Mouse (Mus musculus): ENCODE results near the gene Havcr2. TPM values are rescaled to one million over a fixed set of nuclear protein-coding genes. Genes with fewer than 3 reads are reported as not detected.
"Not testable (repeated sequence)": the region's sequence is repeated elsewhere in the genome, so short reads cannot be mapped to it uniquely, and the experiment has no call there.

Gene Havcr2
- total RNA-seq (2014; rRNA removed) (0.23 and 1.1 TPM in 2 replicates), polyA plus RNA-seq (2015; fragmentation: Nextera tagmentation; extraction: Ambion mirVana) (0.13 and 0.22 TPM in 2 replicates)

- DNase-seq (no peak), ATAC-seq (no peak)
- Histone ChIP-seq H3K36me3 (ENCODE audit: insufficient read depth) (no peaks in the 10 kb centered on the region), H3K9me3 (ENCODE audit: low read length) (no peaks in the 10 kb centered on the region), H3K4me1 (ENCODE audit: insufficient read depth) (no peaks in the 10 kb centered on the region), H3K27ac (ENCODE audit: low read depth, low read length) (no peak within 1 kb of the TSS), H3K4me3 (ENCODE audit: low read depth, low read length) (no peak within 1 kb of the TSS), H3K4me2 (ENCODE audit: low read depth) (no peak within 1 kb of the TSS), H3K27me3 (ENCODE audit: insufficient read depth, low read length) (no peaks in the 10 kb centered on the region), H3K9ac (no peak within 1 kb of the TSS)
- 77% methylated on average over 6 of the region's 6 CpGs for WGBS
- TF ChIP-seq CTCF (IDR thresholded peaks at IDR 0.05; ENCODE audit: low read depth), result no peak
Measured at GRCm38 (mm10) chr11:46454453-46455045, at the start of gene Havcr2. Gene Havcr2 (plus strand): TSS chr11:46454935.

GRCm38 (mm10) chr11:46404986-46405385 lies 49.7 kb upstream of the Havcr2 start:
- 89% methylated on average over 16 of the region's 16 CpGs for WGBS
- TF ChIP-seq CTCF (IDR thresholded peaks at IDR 0.05; ENCODE audit: low read depth), result no peak
- no peak for ATAC-seq

GRCm38 (mm10) chr11:46406721-46407120 lies 48.0 kb upstream of the Havcr2 start:
- 33% methylated on average over 10 of the region's 10 CpGs for WGBS
- Histone ChIP-seq H3K4me3 (ENCODE audit: low read depth, low read length) (no peak overlapping the region), H3K4me1 (ENCODE audit: insufficient read depth) (no peaks in the 10 kb centered on the region)

More at GRCm38 (mm10) chr11:46404986-46405385, 49.7 kb upstream of the Havcr2 start:
- Histone ChIP-seq H3K9me3 (ENCODE audit: low read length) (no peaks in the 10 kb centered on the region), H3K9ac (no peak overlapping the region), H3K4me1 (ENCODE audit: insufficient read depth) (no peaks in the 10 kb centered on the region), H3K4me2 (ENCODE audit: low read depth) (no peak overlapping the region), H3K4me3 (ENCODE audit: low read depth, low read length) (no peak overlapping the region), H3K27ac (ENCODE audit: low read depth, low read length) (no peak overlapping the region), H3K36me3 (ENCODE audit: insufficient read depth) (no peaks in the 10 kb centered on the region), H3K27me3 (ENCODE audit: insufficient read depth, low read length) (no peaks in the 10 kb centered on the region)
- DNase-seq, result no peak

GRCm38 (mm10) chr11:46410018-46410563 lies 44.6 kb upstream of the Havcr2 start:
- WGBS, result 56% methylated on average over 2 of the region's 2 CpGs
- TF ChIP-seq CTCF (IDR thresholded peaks at IDR 0.05; ENCODE audit: low read depth), result no peak

More at GRCm38 (mm10) chr11:46406721-46407120, 48.0 kb upstream of the Havcr2 start:
- DNase-seq (no peak), ATAC-seq (no peak)
- Histone ChIP-seq H3K27ac (ENCODE audit: low read depth, low read length) (no peak overlapping the region), H3K27me3 (ENCODE audit: insufficient read depth, low read length) (no peaks in the 10 kb centered on the region), H3K9ac (no peak overlapping the region), H3K9me3 (ENCODE audit: low read length) (no peaks in the 10 kb centered on the region), H3K4me2 (ENCODE audit: low read depth) (no peak overlapping the region), H3K36me3 (ENCODE audit: insufficient read depth) (no peaks in the 10 kb centered on the region)
- no peak for TF ChIP-seq CTCF (IDR thresholded peaks at IDR 0.05; ENCODE audit: low read depth)

GRCm38 (mm10) chr11:46418438-46418837 lies 36.3 kb upstream of the Havcr2 start:
- no peaks in the 10 kb centered on the region for H3K4me1 ChIP-seq (ENCODE audit: insufficient read depth)
- no peak overlapping the region for H3K9ac ChIP-seq
- no peak for TF ChIP-seq CTCF (IDR thresholded peaks at IDR 0.05; ENCODE audit: low read depth)
- H3K27me3 ChIP-seq (ENCODE audit: insufficient read depth, low read length), result no peaks in the 10 kb centered on the region
- H3K9me3 ChIP-seq (ENCODE audit: low read length), result no peaks in the 10 kb centered on the region
- DNase-seq (no peak), ATAC-seq (no peak)
- 79% methylated on average over 1 of the region's 1 CpGs for WGBS
- H3K27ac ChIP-seq (ENCODE audit: low read depth, low read length), result no peak overlapping the region
- no peak overlapping the region for H3K4me2 ChIP-seq (ENCODE audit: low read depth)
- no peaks in the 10 kb centered on the region for H3K36me3 ChIP-seq (ENCODE audit: insufficient read depth)
- no peak overlapping the region for H3K4me3 ChIP-seq (ENCODE audit: low read depth, low read length)

More at GRCm38 (mm10) chr11:46410018-46410563, 44.6 kb upstream of the Havcr2 start:
- Histone ChIP-seq H3K27me3 (ENCODE audit: insufficient read depth, low read length) (no peaks in the 10 kb centered on the region), H3K9ac (no peak overlapping the region), H3K9me3 (ENCODE audit: low read length) (no peaks in the 10 kb centered on the region), H3K4me3 (ENCODE audit: low read depth, low read length) (no peak overlapping the region), H3K4me2 (ENCODE audit: low read depth) (no peak overlapping the region), H3K36me3 (ENCODE audit: insufficient read depth) (no peaks in the 10 kb centered on the region), H3K4me1 (ENCODE audit: insufficient read depth) (no peaks in the 10 kb centered on the region), H3K27ac (ENCODE audit: low read depth, low read length) (no peak overlapping the region)
- DNase-seq (no peak), ATAC-seq (no peak)

- no peak for ATAC-seq
Measured at GRCm38 (mm10) chr11:46418860-46419259, 35.9 kb upstream of the Havcr2 start.

GRCm38 (mm10) chr11:46421086-46421888 lies 33.4 kb upstream of the Havcr2 start:
- Histone ChIP-seq H3K9me3 (ENCODE audit: low read length) (no peaks in the 10 kb centered on the region), H3K4me1 (ENCODE audit: insufficient read depth) (no peaks in the 10 kb centered on the region), H3K27me3 (ENCODE audit: insufficient read depth, low read length) (no peaks in the 10 kb centered on the region), H3K9ac (no peak overlapping the region), H3K4me3 (ENCODE audit: low read depth, low read length) (no peak overlapping the region), H3K27ac (ENCODE audit: low read depth, low read length) (no peak overlapping the region), H3K4me2 (ENCODE audit: low read depth) (no peak overlapping the region), H3K36me3 (ENCODE audit: insufficient read depth) (no peaks in the 10 kb centered on the region)
- DNase-seq, result no peak
- TF ChIP-seq CTCF (IDR thresholded peaks at IDR 0.05; ENCODE audit: low read depth), result no peak
- 86% methylated on average over 8 of the region's 8 CpGs for WGBS
- ATAC-seq, result no peak

More at GRCm38 (mm10) chr11:46418860-46419259, 35.9 kb upstream of the Havcr2 start:
- TF ChIP-seq CTCF (IDR thresholded peaks at IDR 0.05; ENCODE audit: low read depth), result no peak
- H3K9ac ChIP-seq, result no peak overlapping the region
- no peaks in the 10 kb centered on the region for H3K9me3 ChIP-seq (ENCODE audit: low read length)
- no peak overlapping the region for H3K4me3 ChIP-seq (ENCODE audit: low read depth, low read length)
- no peaks in the 10 kb centered on the region for H3K27me3 ChIP-seq (ENCODE audit: insufficient read depth, low read length)
- WGBS, result 95% methylated on average over 5 of the region's 5 CpGs
- no peak overlapping the region for H3K27ac ChIP-seq (ENCODE audit: low read depth, low read length)
- no peak for DNase-seq
- H3K4me1 ChIP-seq (ENCODE audit: insufficient read depth), result no peaks in the 10 kb centered on the region
- no peak overlapping the region for H3K4me2 ChIP-seq (ENCODE audit: low read depth)
- H3K36me3 ChIP-seq (ENCODE audit: insufficient read depth), result no peaks in the 10 kb centered on the region

- WGBS, result 19% methylated on average over 4 of the region's 4 CpGs
- H3K27me3 ChIP-seq (ENCODE audit: insufficient read depth, low read length); H3K4me3 ChIP-seq (ENCODE audit: low read depth, low read length): not testable (repeated sequence)
Measured at GRCm38 (mm10) chr11:46428131-46428530, 26.6 kb upstream of the Havcr2 start.

More at GRCm38 (mm10) chr11:46428131-46428530, 26.6 kb upstream of the Havcr2 start:
- not testable (repeated sequence) for H3K9ac ChIP-seq; H3K36me3 ChIP-seq (ENCODE audit: insufficient read depth); DNase-seq; ATAC-seq; H3K9me3 ChIP-seq (ENCODE audit: low read length); H3K27ac ChIP-seq (ENCODE audit: low read depth, low read length); H3K4me1 ChIP-seq (ENCODE audit: insufficient read depth); H3K4me2 ChIP-seq (ENCODE audit: low read depth)

All from forebrain, postnatal 0 days (tissue).